Mouse (Mus musculus): ENCODE data around the gene Smcr8.
"Not testable (repeated sequence)": the region's sequence is repeated elsewhere in the genome, so short reads cannot be mapped to it uniquely, and the experiment has no call there.

The Smcr8 gene

GRCm38 (mm10) chr11:60784179-60784922 lies 7.0 kb downstream of the Smcr8 start:
- no peak for DNase-seq (ENCODE audit: low read depth, low spot score)

- DNase-seq (ENCODE audit: low read depth, low spot score): no peak
Observed at GRCm38 (mm10) chr11:60787595-60787994, 10.3 kb downstream of the Smcr8 start.

DNA sequence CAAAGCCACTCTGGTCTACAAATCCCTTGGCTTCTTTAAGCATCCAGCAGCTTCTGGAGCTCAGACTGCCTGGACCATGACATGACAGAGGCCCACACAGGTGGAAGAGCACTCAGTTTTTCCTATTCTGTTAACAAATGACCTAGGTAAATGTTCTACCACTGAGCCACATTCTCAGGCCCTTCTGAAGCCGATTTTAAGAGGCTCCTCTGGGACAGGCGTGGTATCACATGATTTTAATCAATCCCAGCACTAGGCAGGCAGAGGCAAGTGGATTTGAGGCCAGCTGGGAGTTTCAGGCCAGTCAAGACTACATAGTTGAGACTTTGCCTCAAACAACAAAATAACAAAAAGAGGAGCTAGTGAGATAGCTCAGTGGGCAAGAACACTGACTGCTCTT lies 13.1 kb downstream of the Smcr8 start:
- no peak for DNase-seq (ENCODE audit: low read depth, low spot score)

DNA sequence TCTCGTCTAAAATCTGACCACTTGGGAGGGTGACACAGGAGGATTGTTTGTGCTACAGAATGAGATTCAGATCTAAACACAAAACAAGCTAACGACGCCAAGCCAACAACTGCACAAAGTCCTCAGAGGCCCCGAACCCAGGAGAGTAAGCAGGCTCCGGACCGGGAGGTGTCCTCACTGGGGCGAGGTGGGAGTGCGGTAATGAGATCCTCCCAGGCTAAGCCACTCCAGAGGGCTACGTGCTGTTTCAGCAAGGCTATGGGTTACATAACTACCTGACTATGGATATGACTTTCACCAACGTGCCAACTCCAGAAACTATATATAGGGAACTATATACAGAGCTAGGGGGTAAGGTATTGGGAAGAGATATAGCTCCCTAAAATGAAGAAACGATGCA lies 19.0 kb downstream of the Smcr8 start:
- no peak for DNase-seq (ENCODE audit: low read depth, low spot score)

DNA sequence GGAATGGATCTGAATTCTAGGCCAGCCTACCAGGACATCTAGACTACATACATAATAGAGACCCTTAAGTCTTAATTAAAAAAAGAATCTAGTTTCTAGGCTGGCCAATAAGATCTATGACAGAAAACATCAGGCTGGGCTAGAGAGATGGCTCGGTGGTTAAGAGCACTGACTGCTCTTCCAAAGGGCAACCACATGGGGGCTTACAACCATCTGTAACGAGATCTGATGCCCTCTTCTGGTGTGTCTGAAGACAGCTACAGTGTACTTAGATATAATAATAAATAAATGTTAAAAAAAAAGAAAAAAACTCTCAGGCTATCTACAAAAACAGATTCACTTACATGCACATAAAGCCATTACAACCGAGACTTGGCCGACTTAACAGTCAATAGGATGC lies 22.7 kb downstream of the Smcr8 start:
- no peak for DNase-seq (ENCODE audit: low read depth, low spot score)

DNA sequence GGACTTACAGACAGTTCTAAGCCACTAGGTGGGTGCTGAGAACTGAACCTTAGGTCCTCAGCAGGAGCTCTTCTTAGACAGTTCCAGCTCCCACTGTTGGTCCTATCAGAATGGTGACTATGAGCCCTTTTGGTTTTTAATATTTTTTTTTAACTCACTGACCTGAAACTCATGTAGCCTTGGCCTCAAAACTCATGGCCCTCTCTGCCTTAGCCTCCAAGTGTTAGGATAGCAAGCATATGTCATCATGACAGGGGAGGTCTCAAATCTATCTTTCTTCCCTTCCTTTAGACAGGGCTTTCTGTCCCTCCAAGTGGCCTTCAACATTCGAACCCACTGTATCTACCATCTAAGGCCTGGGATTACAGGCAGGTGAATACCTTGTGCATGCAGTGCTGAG lies 23.6 kb downstream of the Smcr8 start:
- no peak for DNase-seq (ENCODE audit: low read depth, low spot score)

GRCm38 (mm10) chr11:60808286-60809070 lies 31.2 kb downstream of the Smcr8 start:
- no peak for DNase-seq (ENCODE audit: low read depth, low spot score)

GRCm38 (mm10) chr11:60809546-60809945 lies 32.2 kb downstream of the Smcr8 start:
- DNase-seq (ENCODE audit: low read depth, low spot score): no peak

- DNase-seq (ENCODE audit: low read depth, low spot score): no peak
Observed at GRCm38 (mm10) chr11:60810046-60810965, 33.0 kb downstream of the Smcr8 start.

GRCm38 (mm10) chr11:60811054-60811460 lies 33.7 kb downstream of the Smcr8 start:
- DNase-seq (ENCODE audit: low read depth, low spot score): peak; percentile 93

DNA sequence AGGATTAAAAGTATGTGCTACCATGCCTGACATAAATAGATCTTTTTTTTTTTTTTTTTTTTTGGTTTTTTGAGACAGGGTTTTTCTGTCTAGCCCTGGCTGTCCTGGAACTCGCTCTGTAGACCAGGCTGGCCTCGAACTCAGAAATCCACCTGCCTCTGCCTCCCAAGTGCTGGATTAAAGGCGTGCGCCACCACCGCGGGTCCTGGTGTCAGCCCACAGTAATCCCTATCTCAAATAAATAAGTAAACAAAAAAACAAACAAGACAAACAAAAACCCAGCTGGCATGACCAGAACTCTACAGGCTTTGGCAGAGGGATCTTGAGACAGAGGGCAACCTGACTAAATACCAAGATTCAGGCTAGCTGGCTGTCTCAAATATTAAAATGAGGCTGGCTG lies 34.3 kb downstream of the Smcr8 start, which contains the start of gene Shmt1:
TSS of gene Shmt1 (minus strand) at position 101 of the 400 bp plus-strand sequence.
- not testable (repeated sequence) for DNase-seq (ENCODE audit: low read depth, low spot score)

GRCm38 (mm10) chr11:60816398-60816797 lies 39.1 kb downstream of the Smcr8 start:
- no peak for DNase-seq (ENCODE audit: low read depth, low spot score)

DNA sequence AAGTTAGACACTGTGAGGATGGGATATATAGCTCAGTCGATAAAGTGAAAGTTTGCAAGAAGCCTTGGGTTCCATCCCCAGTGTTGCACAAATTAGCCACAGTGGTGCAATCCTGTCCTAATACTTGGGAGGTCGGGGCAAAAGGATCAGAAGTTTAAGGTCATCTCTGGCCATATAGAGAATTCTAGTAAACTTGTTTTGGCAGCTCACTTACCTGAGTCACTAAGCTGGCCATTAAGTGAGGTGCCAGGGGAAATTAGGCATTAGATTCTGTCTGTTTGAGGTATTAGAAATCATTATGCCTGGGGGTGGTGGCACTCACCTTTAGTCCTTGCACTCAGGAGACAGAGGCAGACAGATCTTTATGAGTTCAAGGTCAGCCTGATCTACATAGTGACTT lies 46.4 kb downstream of the Smcr8 start:
- DNase-seq (ENCODE audit: low read depth, low spot score): no peak

- DNase-seq (ENCODE audit: low read depth, low spot score): no peak
Observed at GRCm38 (mm10) chr11:60825191-60825590, 47.9 kb downstream of the Smcr8 start.

GRCm38 (mm10) chr11:60826700-60827099 lies 49.4 kb downstream of the Smcr8 start:
- DNase-seq (ENCODE audit: low read depth, low spot score): no peak

- no peak for DNase-seq (ENCODE audit: low read depth, low spot score)
Observed at GRCm38 (mm10) chr11:60827241-60827945, 50.1 kb downstream of the Smcr8 start.

- DNase-seq (ENCODE audit: low read depth, low spot score): no peak
Observed at GRCm38 (mm10) chr11:60828903-60829302, 51.6 kb downstream of the Smcr8 start.

DNA sequence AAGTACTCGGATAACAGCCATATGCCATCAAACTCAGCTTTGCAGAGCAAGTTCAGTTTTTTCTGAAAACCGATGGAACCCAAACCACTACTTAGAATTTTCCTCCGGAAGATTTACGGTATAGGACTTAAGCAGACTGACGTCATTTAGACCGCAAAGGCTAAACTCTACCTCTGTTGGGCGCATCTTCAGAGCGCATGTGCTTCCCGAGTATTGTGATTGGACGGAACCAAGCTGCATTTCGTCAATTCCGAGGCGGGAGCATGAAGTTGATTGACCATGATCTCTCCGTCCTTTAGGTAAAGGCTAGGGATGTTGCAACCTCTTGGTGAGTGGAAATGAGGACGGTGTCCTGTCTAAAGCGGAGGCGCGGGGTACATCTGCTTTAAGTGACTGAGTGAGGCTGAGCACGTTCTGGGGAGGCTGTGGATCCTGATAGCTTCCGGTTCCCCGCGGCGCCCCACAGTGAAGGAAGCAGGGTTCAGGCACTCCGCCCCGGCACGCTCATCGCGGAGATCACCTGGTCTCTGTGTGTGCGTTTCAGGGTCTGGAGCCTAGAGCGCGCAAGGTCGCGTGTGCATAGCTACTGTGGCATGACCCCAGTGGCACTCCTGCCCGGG lies 53.2 kb downstream of the Smcr8 start, which contains the start of gene Dhrs7b:
TSS of gene Dhrs7b (plus strand) at position 199 of the 620 bp plus-strand sequence.
- peak; percentile 92 for DNase-seq (ENCODE audit: low read depth, low spot score)

DNA sequence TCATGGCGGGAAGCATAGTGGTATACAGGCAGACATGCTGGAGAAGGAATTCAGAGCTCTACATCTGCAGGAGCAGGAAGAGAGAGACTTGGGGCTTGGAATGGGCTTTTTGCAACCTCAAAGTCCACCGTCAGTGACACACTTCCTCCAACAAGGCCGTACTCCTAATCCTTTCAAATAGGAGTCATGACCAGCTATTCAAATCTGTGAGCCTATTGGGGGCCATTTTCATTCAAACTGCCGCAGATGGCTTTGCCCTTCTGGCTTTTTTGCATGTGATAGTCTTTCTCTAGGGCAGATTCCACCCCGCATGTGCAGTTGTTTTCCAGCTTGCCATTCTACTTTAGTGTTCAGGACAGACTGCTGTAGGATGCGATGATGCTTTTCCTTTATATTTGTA lies 59.6 kb downstream of the Smcr8 start:
- no peak for DNase-seq (ENCODE audit: low read depth, low spot score)
